Mouse (Mus musculus): ENCODE measurements around the gene Pla2g4c. TPM values are rescaled to one million over a fixed set of nuclear protein-coding genes. Genes with fewer than 3 reads are reported as not detected.
A peak's percentile ranks its signal among the peaks of the same experiment; 100 is the strongest.
"Not testable (repeated sequence)": the region's sequence is repeated elsewhere in the genome, so short reads cannot be mapped to it uniquely, and the experiment has no call there.

Gene Pla2g4c
- 0.61 and 4.5 TPM in 2 replicates for polyA plus RNA-seq (2012; rRNA removed)

DNA sequence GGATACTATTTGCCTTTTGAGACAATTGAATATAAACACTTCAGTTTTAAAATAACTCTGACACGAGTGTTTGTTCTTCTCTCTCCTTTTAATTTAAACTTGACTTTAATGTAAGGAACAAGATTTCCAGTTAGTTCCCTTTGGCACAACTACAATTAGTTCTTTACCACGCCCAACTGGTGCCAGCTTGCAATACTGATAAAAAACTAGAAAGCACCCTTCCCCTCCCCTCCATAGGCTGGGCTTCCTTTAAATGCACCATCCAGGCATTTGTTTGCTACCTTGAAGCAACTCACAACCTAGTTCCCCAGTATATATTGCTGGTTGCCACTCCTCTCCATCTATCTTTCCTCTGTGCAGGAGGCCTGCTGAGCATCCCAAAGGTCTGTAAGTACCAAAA is at the start of gene Pla2g4c:
Pla2g4c (plus strand) TSS at position 340 of the 400 bp plus-strand sequence.
- no peaks in the 10 kb centered on the region for H3K27me3 ChIP-seq (ENCODE audit: control insufficient read depth, insufficient read depth, low read length)
- 24% methylated on average over 2 of the region's 2 CpGs for WGBS
- H3K27ac ChIP-seq (ENCODE audit: insufficient read depth, low read depth, low read length): no peak within 1 kb of the TSS
- TF ChIP-seq CTCF (IDR thresholded peaks at IDR 0.05; ENCODE audit: extremely low read depth, insufficient read length, insufficient replicate concordance, low read depth, low read length) (no peak), POLR2A (IDR thresholded peaks at IDR 0.05; ENCODE audit: low read depth, low read length) (no peak)
- no peaks in the 10 kb centered on the region for H3K36me3 ChIP-seq (ENCODE audit: control insufficient read depth, insufficient read depth, low read length)
- H3K4me1 ChIP-seq (ENCODE audit: control insufficient read depth, insufficient read depth, insufficient read length, low read length): peaks cover 2% of the 10 kb centered on the region; the same call in 1 of the 2 replicates
- no peak within 1 kb of the TSS for H3K4me3 ChIP-seq (ENCODE audit: low read depth, low read length)

DNA sequence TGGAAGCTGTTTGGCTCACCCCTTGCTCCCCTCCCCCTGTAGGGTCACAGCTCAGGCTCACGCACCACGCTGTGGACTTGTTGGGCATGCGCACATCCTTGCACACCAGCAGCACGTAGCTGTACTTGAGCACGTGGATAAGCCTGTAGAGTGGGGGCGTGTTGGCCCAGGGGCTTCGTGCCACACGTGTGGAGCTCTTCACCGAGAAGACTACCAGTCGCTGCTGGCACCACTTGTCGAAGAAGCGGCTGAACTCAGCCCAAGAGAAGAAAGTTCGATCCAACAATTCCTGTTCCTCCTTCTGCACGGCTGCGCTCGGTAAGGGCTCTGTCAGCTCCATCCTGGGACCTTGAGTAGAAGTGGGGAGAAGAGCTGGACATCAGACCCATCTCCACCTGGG is 47.4 kb upstream of the Pla2g4c start, which contains the start of gene Lig1:
Lig1 (plus strand) TSS at position 203 of the 400 bp plus-strand sequence.
- Histone ChIP-seq H3K4me1 (ENCODE audit: control insufficient read depth, insufficient read depth, insufficient read length, low read length) (peaks cover 3% of the 10 kb centered on the region; the same call in 1 of the 2 replicates), H3K36me3 (ENCODE audit: control insufficient read depth, insufficient read depth, low read length) (no peaks in the 10 kb centered on the region), H3K27ac (ENCODE audit: insufficient read depth, low read depth, low read length) (no peak within 1 kb of the TSS), H3K4me3 (ENCODE audit: low read depth, low read length) (peak within 1 kb of the TSS; percentile 87), H3K27me3 (ENCODE audit: control insufficient read depth, insufficient read depth, low read length) (no peaks in the 10 kb centered on the region)
- TF ChIP-seq POLR2A (IDR thresholded peaks at IDR 0.05; ENCODE audit: low read depth, low read length) (no peak), CTCF (IDR thresholded peaks at IDR 0.05; ENCODE audit: extremely low read depth, insufficient read length, insufficient replicate concordance, low read depth, low read length) (no peak)
- WGBS: 96% methylated on average over 16 of the region's 16 CpGs

DNA sequence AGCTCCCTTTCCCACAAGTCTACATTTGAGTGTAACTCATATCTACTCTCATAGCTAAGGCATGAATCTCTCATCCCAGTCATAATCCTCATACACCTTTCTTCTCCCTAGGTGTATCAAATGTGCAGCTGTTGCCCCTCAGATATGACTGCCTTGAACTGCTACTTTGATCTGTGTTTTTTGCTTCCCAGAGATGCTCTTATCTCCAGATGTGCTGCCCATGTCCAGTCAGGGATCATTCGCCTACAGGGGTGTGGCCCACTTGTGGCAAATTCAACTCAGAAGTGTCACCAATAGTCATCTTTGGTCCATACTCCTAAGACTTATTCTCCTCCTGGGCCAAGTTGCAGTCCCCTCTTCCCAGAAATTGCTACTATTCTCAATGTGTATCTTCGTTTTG is 46.6 kb upstream of the Pla2g4c start:
- H3K27ac ChIP-seq (ENCODE audit: insufficient read depth, low read depth, low read length): no peak overlapping the region
- peak overlapping the region; percentile 87 for H3K4me3 ChIP-seq (ENCODE audit: low read depth, low read length)
- TF ChIP-seq CTCF (IDR thresholded peaks at IDR 0.05; ENCODE audit: extremely low read depth, insufficient read length, insufficient replicate concordance, low read depth, low read length) (no peak), POLR2A (IDR thresholded peaks at IDR 0.05; ENCODE audit: low read depth, low read length) (no peak)
- no peaks in the 10 kb centered on the region for H3K27me3 ChIP-seq (ENCODE audit: control insufficient read depth, insufficient read depth, low read length)
- WGBS: 5% methylated on average over 2 of the region's 2 CpGs
- H3K4me1 ChIP-seq (ENCODE audit: control insufficient read depth, insufficient read depth, insufficient read length, low read length): peaks cover 3% of the 10 kb centered on the region; the same call in 1 of the 2 replicates
- H3K36me3 ChIP-seq (ENCODE audit: control insufficient read depth, insufficient read depth, low read length): no peaks in the 10 kb centered on the region; the same call in 1 of the 2 replicates

DNA sequence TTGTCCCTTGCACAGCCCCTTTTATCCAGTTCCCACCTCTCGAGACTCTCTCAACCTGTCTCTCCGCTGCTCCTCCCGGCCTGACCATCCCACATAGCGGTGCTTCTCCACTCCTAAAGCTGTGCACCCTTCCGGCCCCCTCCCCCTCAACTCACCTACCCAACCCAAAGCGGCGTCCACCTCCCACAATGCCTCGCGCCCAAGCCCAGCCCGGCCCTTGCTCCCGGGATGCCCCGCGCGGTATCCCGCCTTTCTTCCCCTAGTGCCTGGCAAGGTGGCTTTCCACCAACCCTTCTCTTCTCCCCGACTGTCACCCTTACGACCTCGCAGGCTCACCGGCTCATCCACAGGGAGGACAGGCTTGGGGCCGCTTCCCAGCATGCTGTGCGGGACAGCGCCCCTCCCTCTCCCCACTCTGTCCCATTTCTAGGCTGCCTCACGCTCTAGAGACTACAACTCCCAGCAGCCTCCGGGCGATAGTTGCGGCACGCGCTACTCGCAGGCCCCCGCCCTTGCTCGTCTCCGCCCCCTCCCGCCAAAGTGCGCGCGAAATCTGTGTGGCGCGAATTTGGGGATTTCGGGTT is 46.1 kb upstream of the Pla2g4c start, which contains the start of gene Zswim9:
Zswim9 (minus strand) TSS at position 414 of the 584 bp plus-strand sequence.
- no peaks in the 10 kb centered on the region for H3K27me3 ChIP-seq (ENCODE audit: control insufficient read depth, insufficient read depth, low read length)
- no peaks in the 10 kb centered on the region; the same call in 1 of the 2 replicates for H3K36me3 ChIP-seq (ENCODE audit: control insufficient read depth, insufficient read depth, low read length)
- peak within 1 kb of the TSS; percentile 69 for H3K27ac ChIP-seq (ENCODE audit: insufficient read depth, low read depth, low read length)
- H3K4me1 ChIP-seq (ENCODE audit: control insufficient read depth, insufficient read depth, insufficient read length, low read length): peaks cover 3% of the 10 kb centered on the region; the same call in 1 of the 2 replicates
- peak within 1 kb of the TSS; percentile 87 for H3K4me3 ChIP-seq (ENCODE audit: low read depth, low read length)
- TF ChIP-seq POLR2A (IDR thresholded peaks at IDR 0.05; ENCODE audit: low read depth, low read length): no peak; the same call in 1 of the 2 replicates
- no peak for TF ChIP-seq CTCF (IDR thresholded peaks at IDR 0.05; ENCODE audit: extremely low read depth, insufficient read length, insufficient replicate concordance, low read depth, low read length)
- 1% methylated on average over 39 of the region's 39 CpGs for WGBS

DNA sequence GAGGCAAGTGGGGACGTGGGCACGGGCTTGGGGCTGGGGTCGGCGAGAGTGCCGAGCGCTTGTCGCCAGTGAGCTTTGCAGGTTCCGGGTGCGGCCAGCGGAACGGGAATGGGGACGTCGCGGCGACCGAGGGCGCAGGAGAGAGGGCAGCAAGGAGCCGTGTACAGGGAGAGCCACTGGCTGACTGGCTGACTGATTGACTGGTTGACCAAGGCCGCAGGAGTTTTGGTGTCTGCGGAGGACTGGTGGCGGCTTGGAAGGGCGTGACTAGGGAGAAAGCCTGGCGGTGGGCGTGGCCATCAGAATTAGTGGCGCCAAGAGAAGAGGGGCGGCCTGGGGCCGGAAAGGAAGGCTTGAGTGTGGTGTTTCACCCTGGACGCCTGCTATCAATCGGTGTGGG is 45.5 kb upstream of the Pla2g4c start:
- not testable (repeated sequence) for H3K27me3 ChIP-seq (ENCODE audit: control insufficient read depth, insufficient read depth, low read length); H3K4me1 ChIP-seq (ENCODE audit: control insufficient read depth, insufficient read depth, insufficient read length, low read length); H3K36me3 ChIP-seq (ENCODE audit: control insufficient read depth, insufficient read depth, low read length); H3K27ac ChIP-seq (ENCODE audit: insufficient read depth, low read depth, low read length)
- H3K4me3 ChIP-seq (ENCODE audit: low read depth, low read length): peak overlapping the region; percentile 87
- WGBS: under 1% methylated on average over 16 of the region's 29 CpGs

DNA sequence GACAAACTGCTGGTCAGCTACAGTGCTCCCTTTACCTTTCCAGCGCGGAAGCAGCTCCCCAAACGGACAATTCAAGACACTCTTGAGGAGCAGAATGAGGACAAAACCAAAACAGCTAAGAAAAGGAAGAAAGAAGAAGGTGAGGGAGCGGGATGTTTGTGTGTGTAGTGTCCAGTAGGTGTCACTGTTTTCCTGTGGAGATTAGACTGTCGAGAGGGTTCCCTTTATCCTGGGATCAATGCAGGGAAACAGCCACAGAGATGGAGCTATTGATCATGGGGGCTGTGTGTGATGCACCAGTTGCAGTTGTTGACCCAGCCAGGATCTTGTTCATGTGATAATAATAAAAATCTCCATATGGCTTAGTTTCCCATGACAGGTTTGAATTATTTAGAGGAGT is 35.8 kb upstream of the Pla2g4c start:
- Histone ChIP-seq H3K4me1 (ENCODE audit: control insufficient read depth, insufficient read depth, insufficient read length, low read length) (no peaks in the 10 kb centered on the region), H3K36me3 (ENCODE audit: control insufficient read depth, insufficient read depth, low read length) (peaks cover 12% of the 10 kb centered on the region; the same call in 1 of the 2 replicates), H3K4me3 (ENCODE audit: low read depth, low read length) (no peak overlapping the region), H3K27me3 (ENCODE audit: control insufficient read depth, insufficient read depth, low read length) (no peaks in the 10 kb centered on the region), H3K27ac (ENCODE audit: insufficient read depth, low read depth, low read length) (no peak overlapping the region)
- WGBS: 51% methylated on average over 5 of the region's 5 CpGs
- TF ChIP-seq POLR2A (IDR thresholded peaks at IDR 0.05; ENCODE audit: low read depth, low read length) (no peak), CTCF (IDR thresholded peaks at IDR 0.05; ENCODE audit: extremely low read depth, insufficient read length, insufficient replicate concordance, low read depth, low read length) (peak; percentile 55; the same call in 1 of the 2 replicates)

DNA sequence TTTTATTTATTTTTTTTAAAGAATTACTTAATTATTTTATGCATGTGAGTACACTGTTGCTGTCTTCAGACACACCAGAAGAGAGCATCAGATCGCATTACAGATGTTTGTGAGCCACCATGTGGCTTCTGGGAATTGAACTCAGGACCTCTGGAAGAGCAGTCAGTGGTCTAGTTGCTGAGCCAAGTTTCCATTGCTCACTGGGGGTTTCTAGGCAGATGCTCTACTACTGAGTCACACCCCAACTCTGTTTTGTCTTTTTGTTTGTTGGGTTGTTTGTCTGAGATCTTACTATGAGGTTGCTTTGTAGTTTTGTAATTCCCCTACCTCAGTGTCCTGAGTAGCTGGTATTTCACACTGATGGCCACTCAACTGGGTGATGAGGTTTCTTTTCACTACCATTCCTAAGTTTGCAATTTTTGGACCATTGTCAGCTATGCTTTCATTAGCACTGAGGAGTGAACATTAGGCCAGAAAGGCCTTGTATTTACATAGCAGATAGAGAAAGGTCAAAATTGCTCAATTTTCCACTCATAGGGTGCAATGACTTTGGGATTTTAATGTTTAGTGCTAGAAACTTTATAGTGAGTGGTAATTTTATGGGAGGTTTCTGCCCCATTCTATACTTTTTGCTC is 34.3 kb upstream of the Pla2g4c start:
- TF ChIP-seq POLR2A (IDR thresholded peaks at IDR 0.05; ENCODE audit: low read depth, low read length): no peak
- H3K27me3 ChIP-seq (ENCODE audit: control insufficient read depth, insufficient read depth, low read length): no peaks in the 10 kb centered on the region
- no peaks in the 10 kb centered on the region for H3K4me1 ChIP-seq (ENCODE audit: control insufficient read depth, insufficient read depth, insufficient read length, low read length)
- H3K4me3 ChIP-seq (ENCODE audit: low read depth, low read length): no peak overlapping the region
- H3K36me3 ChIP-seq (ENCODE audit: control insufficient read depth, insufficient read depth, low read length): peaks cover 14% of the 10 kb centered on the region
- WGBS: 86% methylated on average over 1 of the region's 1 CpGs
- no peak overlapping the region for H3K27ac ChIP-seq (ENCODE audit: insufficient read depth, low read depth, low read length)
